Mouse (Mus musculus) gonadal fat pad, adult 2 months (tissue): ENCODE results near the gene Abca7. TPM values are rescaled to one million over a fixed set of nuclear protein-coding genes. Genes with fewer than 3 reads are reported as not detected.

Experiments
- DNase-seq: peaks from one replicate; pipeline ENCODE4 v3.0.0-alpha.2; 2012; ENCODE audit warnings: low read depth
- polyA plus RNA-seq: library from polyadenylated mRNA; depleted of rRNA; stranded (reverse); fragments of >200 nt; gene quantifications from 2 replicates; pipeline ENCODE4 v1.2.3, GENCODE M21; 2012

Abca7 gene
- polyA plus RNA-seq, 1 experiment = 8.5 TPM

GRCm38 (mm10) chr10:79994397-79995115, 1.7 kb upstream of the Abca7 start:
- DNase-seq = no peak

- no peak for DNase-seq
Measured at GRCm38 (mm10) chr10:79995636-79996035, 658 bp upstream of the Abca7 start.

GRCm38 (mm10) chr10:79997034-79997760, 903 bp downstream of the Abca7 start:
- DNase-seq = no peak

- DNase-seq = no peak
Measured at GRCm38 (mm10) chr10:79997819-79998218, 1.5 kb downstream of the Abca7 start.

GRCm38 (mm10) chr10:80001945-80002344, 5.7 kb downstream of the Abca7 start:
- DNase-seq = no peak

GRCm38 (mm10) chr10:80002829-80003228, 6.5 kb downstream of the Abca7 start:
- DNase-seq = no peak

- no peak for DNase-seq
Measured at GRCm38 (mm10) chr10:80003374-80004232, 7.3 kb downstream of the Abca7 start.

GRCm38 (mm10) chr10:80004233-80004705, 8.0 kb downstream of the Abca7 start:
- no peak for DNase-seq

- DNase-seq = no peak
Measured at GRCm38 (mm10) chr10:80011740-80012139, 15.4 kb downstream of the Abca7 start.

- no peak for DNase-seq
Measured at GRCm38 (mm10) chr10:80013609-80014008, 17.3 kb downstream of the Abca7 start.

GRCm38 (mm10) chr10:80014484-80015290, 18.4 kb downstream of the Abca7 start:
- no peak for DNase-seq

- no peak for DNase-seq
Measured at GRCm38 (mm10) chr10:80015583-80015982, 19.3 kb downstream of the Abca7 start.

- DNase-seq = no peak
Measured at GRCm38 (mm10) chr10:80016511-80016910, 20.2 kb downstream of the Abca7 start, which contains the start of gene Arhgap45. Gene Arhgap45, plus strand, starts transcription at chr10:80016653.

GRCm38 (mm10) chr10:80016931-80017330, 20.6 kb downstream of the Abca7 start:
- no peak for DNase-seq

GRCm38 (mm10) chr10:80017361-80017760, 21.1 kb downstream of the Abca7 start:
- no peak for DNase-seq

GRCm38 (mm10) chr10:80017771-80018170, 21.5 kb downstream of the Abca7 start:
- no peak for DNase-seq

- no peak for DNase-seq
Measured at GRCm38 (mm10) chr10:80018739-80019297, 22.5 kb downstream of the Abca7 start.

GRCm38 (mm10) chr10:80019471-80020131, 23.3 kb downstream of the Abca7 start:
- DNase-seq = no peak

- DNase-seq = no peak
Measured at GRCm38 (mm10) chr10:80020191-80020590, 23.9 kb downstream of the Abca7 start.

GRCm38 (mm10) chr10:80020603-80021319, 24.5 kb downstream of the Abca7 start:
- DNase-seq = no peak
